Mouse (Mus musculus) heart, postnatal 14 days (tissue): Measurements from ENCODE around the gene Zfp382. TPM values are rescaled to one million over a fixed set of nuclear protein-coding genes. Genes with fewer than 3 reads are reported as not detected.
A peak's percentile ranks its signal among the peaks of the same experiment; 100 is the strongest.
"Not testable (repeated sequence)": the region's sequence is repeated elsewhere in the genome, so short reads cannot be mapped to it uniquely, and the experiment has no call there.

Source experiments
- DNase-seq, 2 experiments: peaks; one replicate each; pipeline ENCODE4 v3.0.0; 2021 to 2022
- intact Hi-C: fragments of 180-260 bp; cut with DNase I; formaldehyde crosslinking; loops from one replicate; pipeline ENCODE4 v1.15.1; 2025
- total RNA-seq, 2 experiments: library from RNA; stranded (reverse); gene quantifications; 2 replicates each; pipeline ENCODE4 v1.2.3; 2021

Zfp382 gene
- total RNA-seq, 2 experiments from 2014 or later: 4.2 to 4.4 TPM

GRCm38 (mm10) chr7:30143170-30143554, 21.4 kb downstream of the Zfp382 start:
- DNase-seq: no peak
- intact Hi-C loops: no loop called here

DNA sequence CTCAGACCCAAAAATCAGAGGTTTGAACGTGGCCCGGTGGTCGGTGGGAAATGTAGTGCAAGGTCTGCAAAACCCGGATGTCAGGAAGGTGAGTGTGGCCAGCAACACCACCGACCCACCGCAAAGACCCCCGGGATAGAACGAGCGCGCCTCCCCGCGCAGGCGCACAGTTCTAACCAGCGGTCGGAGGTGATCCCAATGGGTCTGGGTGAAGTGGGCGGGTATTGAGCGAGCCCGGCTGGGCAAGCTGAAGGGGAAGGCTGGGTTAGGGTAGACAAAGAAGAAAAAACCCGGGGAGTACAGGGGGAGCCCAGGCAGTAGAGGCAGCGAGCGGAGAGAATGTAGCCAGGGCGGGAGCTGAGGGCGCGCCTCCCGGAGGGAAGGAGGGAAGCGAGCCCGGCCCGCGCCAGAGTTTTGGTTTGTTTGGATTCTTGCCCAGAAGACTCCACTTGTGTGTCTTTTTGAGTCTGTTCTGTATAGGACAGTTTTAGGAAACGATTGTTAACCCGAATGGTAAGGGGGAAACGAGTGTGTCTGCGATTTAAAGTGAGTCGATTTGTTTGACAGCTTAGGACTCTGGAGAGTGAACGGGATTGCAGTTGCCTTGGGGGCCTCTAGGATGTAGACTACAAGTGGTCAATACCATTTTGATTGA, 21.9 kb downstream of the Zfp382 start:
- intact Hi-C loops: no loop called here
- peak; percentile 65 to 72 for DNase-seq

DNA sequence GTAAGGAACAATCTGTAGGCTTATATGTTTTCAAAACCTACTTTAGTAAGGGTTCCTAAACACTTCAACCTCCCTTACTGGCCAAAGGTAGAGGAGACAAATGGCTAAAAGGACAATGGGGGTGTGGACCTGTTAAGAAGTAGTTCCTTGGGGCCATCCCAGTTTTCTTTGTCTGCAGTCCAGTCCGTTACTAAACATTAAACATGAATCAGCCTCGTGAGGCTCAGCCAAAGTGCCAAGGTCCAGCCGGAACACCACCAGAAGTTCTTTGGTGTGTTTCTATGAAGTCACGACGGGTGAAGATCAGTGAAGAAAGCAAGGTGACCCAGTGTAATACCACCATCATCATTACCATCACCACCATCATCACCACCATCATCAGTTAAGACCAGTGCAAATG, 25.3 kb downstream of the Zfp382 start:
- DNase-seq: no peak
- intact Hi-C loops: no loop called here

- intact Hi-C loops: loop anchor here (5.0 kb wide), 1 partner anchor 52 kb away; no protein-coding TSS in a partner anchor
- no peak for DNase-seq
Measured at GRCm38 (mm10) chr7:30154040-30154439, 32.3 kb downstream of the Zfp382 start.

DNA sequence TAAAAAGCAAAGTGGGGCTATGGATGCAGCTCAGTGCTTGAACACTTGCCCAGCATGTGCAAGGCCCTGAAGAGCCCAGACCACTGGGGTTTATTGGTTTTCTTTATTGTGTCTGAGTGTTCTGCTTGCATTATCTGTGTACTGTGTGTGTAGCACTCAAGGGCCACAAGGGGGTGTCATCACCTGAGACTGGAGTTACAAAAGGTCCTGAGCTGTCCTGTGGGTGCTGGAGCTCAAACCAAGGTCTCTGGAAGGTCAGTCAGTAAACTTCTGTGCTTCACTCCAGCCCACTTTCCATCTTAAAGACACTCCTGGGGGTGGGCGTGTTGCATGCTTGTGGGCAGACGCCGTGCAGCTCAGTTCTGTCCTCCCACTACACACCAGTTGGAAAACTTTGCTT, 33.8 kb downstream of the Zfp382 start:
- DNase-seq: no peak

GRCm38 (mm10) chr7:30163113-30163512, 41.4 kb downstream of the Zfp382 start:
- no peak for DNase-seq
- intact Hi-C loops: no loop called here

More for the DNA sequence above, 33.8 kb downstream of the Zfp382 start:
- intact Hi-C loops: no loop called here

GRCm38 (mm10) chr7:30164745-30165144, 43.0 kb downstream of the Zfp382 start:
- intact Hi-C loops: loop anchor here (5.0 kb wide), 1 partner anchor 67 kb away; no protein-coding TSS in a partner anchor
- DNase-seq: no peak

DNA sequence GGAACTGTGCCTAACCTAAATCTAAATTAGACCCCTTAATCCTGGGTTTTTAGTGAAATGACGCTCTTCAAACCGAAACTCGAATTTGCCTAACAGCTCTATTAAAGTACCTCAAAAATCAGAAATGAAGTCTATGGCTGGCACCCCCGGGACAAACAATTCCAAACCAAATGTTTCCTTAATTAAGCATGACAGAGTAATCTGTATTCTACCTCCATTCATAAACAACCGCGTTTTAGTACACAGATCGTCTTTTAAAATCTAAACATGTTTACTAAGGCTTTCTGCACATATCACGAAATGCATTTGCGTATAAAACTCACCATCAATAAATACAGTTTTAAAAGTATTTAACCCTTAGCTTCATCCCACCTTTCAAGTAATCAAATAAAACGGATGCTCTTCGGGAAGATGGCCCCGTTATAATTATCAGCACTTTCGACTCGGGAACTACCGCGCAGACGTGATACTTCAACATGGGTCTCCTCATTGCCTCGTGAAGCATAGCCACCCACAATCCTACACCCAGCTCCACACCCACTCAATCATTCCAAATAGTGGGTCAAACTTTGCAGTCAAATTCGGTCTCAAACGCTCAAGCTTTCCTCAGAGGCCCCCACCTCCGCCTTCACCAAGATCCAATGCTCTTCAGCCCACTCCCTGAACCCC, 47.3 kb downstream of the Zfp382 start:
- intact Hi-C loops: loop anchor here (5.0 kb wide), 1 partner anchor 72 kb away; no protein-coding TSS in a partner anchor
- no peak for DNase-seq

DNA sequence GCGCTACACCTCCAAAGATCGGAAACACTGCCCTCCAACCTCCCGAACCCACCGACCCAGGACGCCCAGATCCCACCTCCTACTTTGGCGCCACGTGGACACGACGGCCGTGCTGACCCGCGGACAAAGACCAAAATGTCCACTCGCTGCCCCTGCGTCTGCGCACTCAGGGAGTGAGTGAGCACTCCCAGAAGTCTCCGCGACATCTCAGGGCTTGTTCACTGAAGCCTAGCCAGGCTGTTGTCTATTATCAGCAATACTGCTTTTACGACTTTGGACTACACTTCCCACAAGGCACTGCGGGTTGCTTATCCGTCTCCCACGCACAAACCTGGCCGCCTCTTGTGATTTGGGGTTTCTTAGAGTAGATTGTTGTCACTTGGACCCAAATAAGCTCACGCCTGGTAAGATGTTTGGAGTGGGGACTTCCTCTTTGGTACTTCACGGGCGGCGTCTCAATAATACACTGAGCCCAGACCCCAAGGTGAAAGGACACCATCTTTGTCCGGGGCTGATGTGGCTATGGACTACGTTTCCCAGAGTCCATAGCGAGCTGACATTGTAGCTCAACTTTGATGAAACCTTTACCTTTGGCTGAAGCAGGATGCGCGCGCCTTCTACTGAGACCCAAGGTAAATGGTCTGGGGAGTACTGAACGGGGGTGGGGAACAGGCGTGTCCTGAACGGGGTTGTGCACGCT, 48.0 kb downstream of the Zfp382 start, which contains the start of gene Zfp146:
TSS of gene Zfp146 (minus strand) at position 168 of the 700 bp plus-strand sequence.
- peak; percentile 86 to 92 for DNase-seq
- intact Hi-C loops: loop anchor here (5.0 kb wide), 1 partner anchor 72 kb away; no protein-coding TSS in a partner anchor

GRCm38 (mm10) chr7:30170283-30170951, 48.7 kb downstream of the Zfp382 start:
- intact Hi-C loops: no loop called here
- no peak for DNase-seq

DNA sequence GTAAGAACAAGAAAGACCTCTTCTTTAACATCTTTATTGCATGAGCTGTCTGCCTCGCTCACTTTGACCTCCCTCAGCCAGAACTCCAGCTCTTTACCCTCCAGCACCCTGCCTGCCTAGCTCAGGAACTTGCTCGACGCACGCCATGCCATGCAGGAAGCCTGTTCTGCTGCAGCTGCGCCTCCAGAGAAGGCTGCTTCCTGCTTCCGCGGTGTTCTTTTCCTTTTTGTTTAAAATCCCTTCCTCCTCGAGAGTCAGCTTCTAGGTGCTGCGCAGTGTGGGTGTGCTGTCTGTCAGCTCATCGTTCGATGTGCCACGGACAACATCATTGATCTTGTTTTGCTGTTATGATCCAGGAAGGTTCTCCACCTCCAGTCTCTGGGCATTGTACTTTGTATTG, 54.7 kb downstream of the Zfp382 start:
- no peak for DNase-seq
- intact Hi-C loops: no loop called here

DNA sequence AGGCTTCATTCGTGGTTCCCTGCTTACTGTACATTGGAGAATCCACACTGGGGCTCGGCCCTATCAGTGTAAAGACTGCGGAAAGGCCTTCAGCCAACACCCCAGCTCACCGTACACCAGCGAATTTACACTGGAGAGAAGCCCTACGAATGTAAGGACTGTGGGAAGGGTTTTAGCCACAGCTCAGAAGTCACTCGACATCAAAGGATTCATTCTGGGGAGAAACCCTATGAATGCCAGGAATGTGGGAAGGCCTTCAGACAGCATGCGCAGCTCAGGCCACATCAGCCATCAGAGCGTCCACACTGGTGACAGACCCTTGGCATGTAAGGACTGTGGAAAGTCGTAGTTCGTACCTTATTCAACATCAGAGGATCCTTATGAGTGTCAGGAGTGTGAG, 56.5 kb downstream of the Zfp382 start:
- DNase-seq: no peak
- intact Hi-C loops: no loop called here

DNA sequence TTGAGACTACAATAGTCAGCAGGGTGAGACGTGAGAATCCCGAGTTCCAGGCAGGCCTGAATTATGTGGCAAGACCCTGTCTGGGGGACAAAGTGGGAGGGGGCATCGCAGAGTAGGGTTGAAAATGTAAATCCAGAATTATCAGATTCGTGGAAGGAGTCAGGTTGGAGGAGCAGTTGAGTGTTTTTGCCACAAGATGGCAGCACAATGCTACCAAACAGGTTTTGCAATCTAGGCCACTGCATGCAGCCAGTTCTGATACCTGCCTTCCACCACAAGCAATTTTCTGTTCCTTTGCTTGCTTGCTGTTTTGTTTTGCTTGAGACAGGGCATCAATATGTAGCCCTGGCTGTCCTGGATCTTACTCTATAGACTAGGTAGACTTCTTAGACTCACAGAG, 59.6 kb downstream of the Zfp382 start:
- intact Hi-C loops: loop anchor here (1.0 to 5.0 kb wide), 2 partner anchors 23 to 36 kb away; no protein-coding TSS in a partner anchor
- peak; percentile 73 to 83 for DNase-seq

- DNase-seq: not testable (repeated sequence)
- intact Hi-C loops: loop anchor here (1.0 to 5.0 kb wide), 2 partner anchors 22 to 35 kb away; no protein-coding TSS in a partner anchor
Measured at GRCm38 (mm10) chr7:30181929-30182328, 60.2 kb downstream of the Zfp382 start.

- intact Hi-C loops: loop anchor here (5.0 kb wide), 1 partner anchor 34 kb away; no protein-coding TSS in a partner anchor
- DNase-seq: not testable (repeated sequence)
Measured at GRCm38 (mm10) chr7:30183189-30183588, 61.4 kb downstream of the Zfp382 start.

- intact Hi-C loops: loop anchor here (2.0 to 5.0 kb wide), 2 partner anchors 15 to 33 kb away; partner anchors contain the start of gene Capns1
- DNase-seq: peak; percentile 87 to 93
Measured at GRCm38 (mm10) chr7:30183879-30184289, 62.1 kb downstream of the Zfp382 start, which contains the start of gene Cox7a1. Cox7a1 (plus strand) TSS chr7:30184144.
